Mouse (Mus musculus): ENCODE data around the gene Olfr1015. TPM values are rescaled to one million over a fixed set of nuclear protein-coding genes. Genes with fewer than 3 reads are reported as not detected.

Olfr1015 gene
- not detected in 2 replicates for polyA plus RNA-seq (2015; fragmentation: Nextera tagmentation; extraction: Ambion mirVana)

DNA sequence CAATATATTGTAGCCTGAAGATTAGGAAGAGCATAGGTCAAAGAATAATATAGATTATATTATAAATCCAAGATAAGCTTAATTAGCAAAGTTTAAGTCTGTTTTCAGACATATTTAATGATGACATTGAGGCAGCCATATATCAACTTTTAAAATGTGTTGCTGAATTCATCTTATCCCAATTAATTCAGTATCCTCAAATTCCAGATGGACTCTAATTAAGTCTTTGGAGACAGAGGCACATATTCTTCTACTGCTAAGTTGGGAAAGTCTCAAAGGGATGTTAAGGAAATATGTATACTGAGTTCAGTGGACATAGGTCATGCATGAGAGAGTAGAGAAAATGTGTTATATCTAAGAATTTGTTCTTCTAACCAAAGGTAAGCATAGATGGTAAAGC is at the start of gene Olfr1015:
TSS of gene Olfr1015 (plus strand) at position 301 of the 400 bp plus-strand sequence.
- no peak within 1 kb of the TSS for H3K27ac ChIP-seq (replicated peaks)
- H3K9me3 ChIP-seq = no peaks in the 10 kb centered on the region
- H3K9ac ChIP-seq (replicated peaks) = no peak within 1 kb of the TSS
- H3K27me3 ChIP-seq = no peaks in the 10 kb centered on the region
- no peak within 1 kb of the TSS for H3K4me2 ChIP-seq (replicated peaks)
- no peaks in the 10 kb centered on the region for H3K4me1 ChIP-seq
- H3K4me3 ChIP-seq = no peak within 1 kb of the TSS
- no peaks in the 10 kb centered on the region for H3K36me3 ChIP-seq
- no peak for ATAC-seq (replicated peaks)

DNA sequence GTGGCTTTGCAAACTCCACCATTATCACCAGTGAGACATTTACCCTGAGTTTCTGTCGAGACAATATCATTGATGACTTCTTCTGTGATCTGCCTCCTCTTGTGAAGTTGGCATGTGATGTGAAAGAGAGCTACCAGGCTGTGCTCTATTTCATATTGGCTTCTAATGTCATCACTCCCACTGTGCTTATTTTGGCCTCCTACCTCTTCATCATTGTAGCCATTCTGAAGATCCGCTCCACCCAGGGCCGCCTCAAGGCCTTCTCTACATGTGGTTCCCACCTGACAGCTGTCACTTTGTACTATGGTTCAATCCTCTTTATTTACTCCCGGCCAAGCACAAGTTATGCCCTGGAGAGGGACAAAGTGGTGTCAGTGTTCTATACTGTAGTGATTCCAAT is 28.0 kb upstream of the Olfr1015 start:
- Histone ChIP-seq H3K27ac (replicated peaks) (no peak overlapping the region), H3K27me3 (no peaks in the 10 kb centered on the region), H3K9me3 (no peaks in the 10 kb centered on the region), H3K9ac (replicated peaks) (no peak overlapping the region), H3K4me3 (no peak overlapping the region), H3K4me1 (no peaks in the 10 kb centered on the region), H3K36me3 (no peaks in the 10 kb centered on the region), H3K4me2 (replicated peaks) (no peak overlapping the region)
- ATAC-seq (replicated peaks) = no peak
- WGBS = 82% methylated on average over 4 of the region's 4 CpGs

DNA sequence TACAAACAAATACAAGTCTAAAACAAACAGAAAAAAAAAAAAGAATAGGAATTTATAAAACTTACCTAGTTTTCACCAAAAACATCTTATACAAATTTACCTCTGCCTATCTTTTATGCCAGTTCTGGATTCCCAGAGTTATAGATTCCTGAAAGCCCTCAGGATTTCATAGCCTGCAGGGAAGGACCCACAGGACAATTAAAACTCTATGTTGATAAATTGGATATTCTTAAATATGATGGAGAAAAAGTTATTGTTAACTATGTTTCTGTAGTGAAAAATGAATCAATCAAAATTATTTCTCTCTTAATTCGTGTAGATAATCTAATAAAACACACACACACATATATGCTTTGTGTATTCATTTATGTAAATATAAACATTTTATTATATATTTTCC is 19.2 kb upstream of the Olfr1015 start, which contains the start of gene Olfr1012:
TSS of gene Olfr1012 (minus strand) at position 101 of the 400 bp plus-strand sequence.
- no peak within 1 kb of the TSS for H3K4me3 ChIP-seq
- H3K4me1 ChIP-seq = no peaks in the 10 kb centered on the region
- H3K9ac ChIP-seq (replicated peaks) = no peak within 1 kb of the TSS
- no peak within 1 kb of the TSS for H3K27ac ChIP-seq (replicated peaks)
- no peak within 1 kb of the TSS for H3K4me2 ChIP-seq (replicated peaks)
- 71% methylated on average over 1 of the region's 1 CpGs for WGBS
- ATAC-seq (replicated peaks) = no peak
- H3K9me3 ChIP-seq = no peaks in the 10 kb centered on the region
- no peaks in the 10 kb centered on the region for H3K27me3 ChIP-seq
- no peaks in the 10 kb centered on the region for H3K36me3 ChIP-seq

DNA sequence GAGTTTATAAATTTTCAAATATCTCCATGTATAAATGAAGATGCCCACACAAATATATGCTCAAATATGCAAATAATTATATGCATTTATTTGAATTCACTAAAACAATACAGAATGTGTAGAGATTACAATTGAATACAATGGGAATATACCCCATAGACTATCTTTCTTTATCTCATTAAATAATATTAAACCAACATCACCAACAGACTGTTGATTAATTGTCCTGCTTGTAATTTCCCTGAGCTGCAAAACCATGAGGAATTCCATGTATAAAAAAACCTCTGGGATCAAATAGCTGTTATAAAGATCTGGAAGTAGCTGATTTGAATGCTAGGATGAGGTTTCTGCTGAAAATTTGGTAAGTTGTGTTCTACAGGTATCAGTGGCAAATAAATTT is 15.0 kb upstream of the Olfr1015 start, which contains the start of gene Olfr1013:
TSS of gene Olfr1013 (plus strand) at position 301 of the 400 bp plus-strand sequence.
- Histone ChIP-seq H3K4me1 (no peaks in the 10 kb centered on the region), H3K9me3 (no peaks in the 10 kb centered on the region), H3K27me3 (no peaks in the 10 kb centered on the region), H3K9ac (replicated peaks) (no peak within 1 kb of the TSS), H3K4me2 (replicated peaks) (no peak within 1 kb of the TSS), H3K27ac (replicated peaks) (no peak within 1 kb of the TSS), H3K4me3 (no peak within 1 kb of the TSS), H3K36me3 (no peaks in the 10 kb centered on the region)
- no peak for ATAC-seq (replicated peaks)

DNA sequence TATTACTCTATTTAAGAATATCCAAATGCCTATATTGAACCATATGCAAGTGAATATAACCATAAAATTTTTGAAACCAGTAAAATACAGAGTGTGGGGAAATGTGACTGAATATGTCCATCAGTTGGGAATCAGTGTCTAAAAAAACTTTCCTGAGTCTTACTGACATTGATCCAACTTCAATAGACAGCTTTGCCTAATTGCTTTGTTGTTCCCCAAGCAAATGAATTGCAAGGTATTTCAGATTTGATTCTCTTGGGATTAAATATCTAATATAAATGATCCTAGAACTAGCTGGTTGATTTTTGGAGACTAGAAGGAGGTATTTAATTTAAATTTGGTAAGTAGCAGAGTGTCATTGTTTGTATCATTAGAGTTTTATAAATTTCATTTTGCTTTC is 9.4 kb upstream of the Olfr1015 start, which contains the start of gene Olfr1014:
TSS of gene Olfr1014 (plus strand) at position 301 of the 400 bp plus-strand sequence.
- Histone ChIP-seq H3K9me3 (no peaks in the 10 kb centered on the region), H3K9ac (replicated peaks) (no peak within 1 kb of the TSS), H3K27ac (replicated peaks) (no peak within 1 kb of the TSS), H3K4me1 (no peaks in the 10 kb centered on the region), H3K36me3 (no peaks in the 10 kb centered on the region), H3K4me2 (replicated peaks) (no peak within 1 kb of the TSS), H3K4me3 (no peak within 1 kb of the TSS), H3K27me3 (no peaks in the 10 kb centered on the region)
- no peak for ATAC-seq (replicated peaks)

DNA sequence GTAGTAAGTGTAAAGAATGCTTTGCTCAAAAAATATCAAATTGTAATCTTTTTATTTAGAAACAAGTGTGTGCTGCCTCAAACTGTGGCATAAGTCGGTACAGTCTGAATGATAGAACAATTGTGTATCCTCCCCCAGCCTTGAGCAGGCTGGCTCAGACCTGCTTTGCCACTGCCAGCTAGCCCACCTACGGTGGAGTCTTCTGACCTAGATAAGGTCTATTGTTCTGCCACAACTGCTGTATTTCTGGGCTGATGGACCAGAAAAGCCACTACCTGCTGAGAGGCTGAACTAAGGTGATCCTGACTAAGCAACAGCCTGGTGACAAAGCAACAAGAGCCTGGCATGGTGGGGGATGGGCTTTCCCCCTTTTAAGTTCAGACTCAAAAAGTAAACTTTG is 10.5 kb downstream of the Olfr1015 start:
- 11% methylated on average over 2 of the region's 2 CpGs for WGBS
- no peak overlapping the region for H3K27ac ChIP-seq (replicated peaks)
- no peak for ATAC-seq (replicated peaks)
- no peaks in the 10 kb centered on the region for H3K27me3 ChIP-seq
- no peak overlapping the region for H3K4me2 ChIP-seq (replicated peaks)
- no peak overlapping the region for H3K9ac ChIP-seq (replicated peaks)
- H3K4me1 ChIP-seq = no peaks in the 10 kb centered on the region
- H3K36me3 ChIP-seq = no peaks in the 10 kb centered on the region
- H3K4me3 ChIP-seq = no peak overlapping the region
- H3K9me3 ChIP-seq = no peaks in the 10 kb centered on the region

DNA sequence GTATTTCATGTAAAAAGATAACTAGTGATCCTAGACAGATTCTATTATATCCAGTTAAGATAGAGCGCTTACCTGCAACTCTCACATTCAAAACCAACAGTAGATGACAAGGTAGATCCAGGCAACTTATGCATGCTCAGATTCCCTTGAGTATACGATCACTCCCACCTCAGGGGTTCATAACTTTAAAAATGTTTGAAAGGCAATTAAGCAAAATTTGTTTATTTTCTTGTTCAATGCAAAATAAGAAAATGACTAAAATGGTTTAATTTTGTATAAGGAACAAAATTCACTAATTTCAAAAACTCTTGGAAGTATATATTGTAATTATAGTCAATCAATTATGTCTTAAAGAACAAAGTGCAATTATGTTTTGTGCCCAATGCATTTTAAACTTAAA is 20.6 kb downstream of the Olfr1015 start, which contains the start of gene Olfr1016:
TSS of gene Olfr1016 (minus strand) at position 101 of the 400 bp plus-strand sequence.
- no peak for ATAC-seq (replicated peaks)
- H3K9me3 ChIP-seq = no peaks in the 10 kb centered on the region
- no peaks in the 10 kb centered on the region for H3K36me3 ChIP-seq
- no peaks in the 10 kb centered on the region for H3K27me3 ChIP-seq
- 93% methylated on average over 2 of the region's 2 CpGs for WGBS
- no peak within 1 kb of the TSS for H3K9ac ChIP-seq (replicated peaks)
- H3K4me1 ChIP-seq = no peaks in the 10 kb centered on the region
- no peak within 1 kb of the TSS for H3K27ac ChIP-seq (replicated peaks)
- H3K4me2 ChIP-seq (replicated peaks) = no peak within 1 kb of the TSS
- H3K4me3 ChIP-seq = no peak within 1 kb of the TSS

DNA sequence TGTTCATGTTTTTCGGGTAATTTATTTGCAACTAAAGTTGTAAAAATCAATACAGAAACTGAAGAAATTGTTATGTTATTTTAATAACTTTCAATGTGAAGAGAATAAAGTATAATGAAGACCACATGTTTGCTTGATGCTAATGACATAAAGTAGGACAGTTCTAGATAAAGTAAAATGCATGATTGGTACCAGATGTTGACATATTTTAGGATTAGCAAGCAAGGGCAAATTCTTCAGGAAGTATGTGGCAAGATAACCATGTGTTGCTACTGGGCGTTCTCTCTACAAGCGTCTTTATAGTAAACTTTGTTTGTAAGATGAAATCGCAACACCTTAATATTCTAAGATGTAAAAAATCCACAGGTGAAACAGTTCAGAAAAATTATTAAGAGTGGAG is 22.7 kb downstream of the Olfr1015 start:
- no peak overlapping the region for H3K4me3 ChIP-seq
- WGBS = 95% methylated on average over 4 of the region's 4 CpGs
- no peak overlapping the region for H3K4me2 ChIP-seq (replicated peaks)
- no peak for ATAC-seq (replicated peaks)
- no peaks in the 10 kb centered on the region for H3K9me3 ChIP-seq
- no peak overlapping the region for H3K9ac ChIP-seq (replicated peaks)
- no peaks in the 10 kb centered on the region for H3K36me3 ChIP-seq
- H3K4me1 ChIP-seq = no peaks in the 10 kb centered on the region
- no peak overlapping the region for H3K27ac ChIP-seq (replicated peaks)
- H3K27me3 ChIP-seq = no peaks in the 10 kb centered on the region

DNA sequence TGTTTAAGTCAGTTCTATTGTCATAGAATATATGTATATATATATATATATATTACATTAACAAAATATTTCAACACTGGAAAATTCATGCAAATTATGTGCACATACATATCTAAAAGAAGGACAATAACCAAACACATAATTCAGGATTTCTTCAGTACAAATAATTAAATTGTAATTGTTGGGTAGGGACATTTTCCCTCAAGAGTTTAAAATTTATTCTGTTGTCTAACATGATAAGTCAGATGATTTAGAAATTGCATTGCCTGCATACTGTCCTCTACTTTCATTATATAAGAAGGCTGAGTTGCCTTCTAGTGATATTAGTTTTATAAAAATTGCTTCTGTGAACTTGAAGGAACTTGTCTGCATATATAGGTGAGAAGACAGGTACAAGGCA is 36.4 kb downstream of the Olfr1015 start, which contains the start of gene Olfr1018:
TSS of gene Olfr1018 (plus strand) at position 301 of the 400 bp plus-strand sequence.
- H3K27ac ChIP-seq (replicated peaks) = no peak within 1 kb of the TSS
- H3K4me3 ChIP-seq = no peak within 1 kb of the TSS
- ATAC-seq (replicated peaks) = no peak
- H3K9ac ChIP-seq (replicated peaks) = no peak within 1 kb of the TSS
- H3K27me3 ChIP-seq = no peaks in the 10 kb centered on the region
- no peaks in the 10 kb centered on the region for H3K4me1 ChIP-seq
- H3K36me3 ChIP-seq = no peaks in the 10 kb centered on the region
- H3K9me3 ChIP-seq = no peaks in the 10 kb centered on the region
- no peak within 1 kb of the TSS for H3K4me2 ChIP-seq (replicated peaks)

Other genes with a start within 250 kb of the Olfr1015 start
- not detected in 2 replicates for gene Olfr996, start 202.8 kb upstream of the Olfr1015 start, polyA plus RNA-seq (2015; fragmentation: Nextera tagmentation; extraction: Ambion mirVana)
- gene Olfr998, start 193.1 kb upstream of the Olfr1015 start, polyA plus RNA-seq (2015; fragmentation: Nextera tagmentation; extraction: Ambion mirVana) = not detected in 2 replicates
- not detected in 2 replicates for gene Olfr1000, start 170.1 kb upstream of the Olfr1015 start, polyA plus RNA-seq (2015; fragmentation: Nextera tagmentation; extraction: Ambion mirVana)
- gene Olfr1002, start 131.3 kb upstream of the Olfr1015 start, polyA plus RNA-seq (2015; fragmentation: Nextera tagmentation; extraction: Ambion mirVana) = not detected in 2 replicates
- gene Olfr154, start 117.6 kb upstream of the Olfr1015 start, polyA plus RNA-seq (2015; fragmentation: Nextera tagmentation; extraction: Ambion mirVana) = not detected in 2 replicates
- gene Olfr1006, start 103.2 kb upstream of the Olfr1015 start, polyA plus RNA-seq (2015; fragmentation: Nextera tagmentation; extraction: Ambion mirVana) = not detected in 2 replicates
- not detected in 2 replicates for gene Olfr1008, start 92.6 kb upstream of the Olfr1015 start, polyA plus RNA-seq (2015; fragmentation: Nextera tagmentation; extraction: Ambion mirVana)
- gene Olfr1009, start 66.6 kb upstream of the Olfr1015 start, polyA plus RNA-seq (2015; fragmentation: Nextera tagmentation; extraction: Ambion mirVana) = not detected in 2 replicates
- gene Olfr1012, start 19.3 kb upstream of the Olfr1015 start, polyA plus RNA-seq (2015; fragmentation: Nextera tagmentation; extraction: Ambion mirVana) = not detected in 2 replicates
- not detected in 2 replicates for gene Olfr1013, start 14.9 kb upstream of the Olfr1015 start, polyA plus RNA-seq (2015; fragmentation: Nextera tagmentation; extraction: Ambion mirVana)
- gene Olfr1014, start 9.3 kb upstream of the Olfr1015 start, polyA plus RNA-seq (2015; fragmentation: Nextera tagmentation; extraction: Ambion mirVana) = not detected in 2 replicates
- not detected in 2 replicates for gene Olfr1016, start 20.5 kb downstream of the Olfr1015 start, polyA plus RNA-seq (2015; fragmentation: Nextera tagmentation; extraction: Ambion mirVana)
- not detected in 2 replicates for gene Olfr1018, start 36.5 kb downstream of the Olfr1015 start, polyA plus RNA-seq (2015; fragmentation: Nextera tagmentation; extraction: Ambion mirVana)
- not detected in 2 replicates for gene Olfr1019, start 63.5 kb downstream of the Olfr1015 start, polyA plus RNA-seq (2015; fragmentation: Nextera tagmentation; extraction: Ambion mirVana)
- not detected in 2 replicates for gene Olfr1020, start 65.0 kb downstream of the Olfr1015 start, polyA plus RNA-seq (2015; fragmentation: Nextera tagmentation; extraction: Ambion mirVana)
- gene Olfr1022, start 86.6 kb downstream of the Olfr1015 start, polyA plus RNA-seq (2015; fragmentation: Nextera tagmentation; extraction: Ambion mirVana) = not detected in 2 replicates
- not detected in 2 replicates for gene Olfr1023, start 103.6 kb downstream of the Olfr1015 start, polyA plus RNA-seq (2015; fragmentation: Nextera tagmentation; extraction: Ambion mirVana)
- gene Olfr1024, start 123.0 kb downstream of the Olfr1015 start, polyA plus RNA-seq (2015; fragmentation: Nextera tagmentation; extraction: Ambion mirVana) = not detected in 2 replicates
- not detected in 2 replicates for gene Olfr1025-ps1, start 133.2 kb downstream of the Olfr1015 start, polyA plus RNA-seq (2015; fragmentation: Nextera tagmentation; extraction: Ambion mirVana)
- not detected in 2 replicates for gene Olfr1026, start 139.5 kb downstream of the Olfr1015 start, polyA plus RNA-seq (2015; fragmentation: Nextera tagmentation; extraction: Ambion mirVana)
- not detected in 2 replicates for gene Olfr1028, start 168.4 kb downstream of the Olfr1015 start, polyA plus RNA-seq (2015; fragmentation: Nextera tagmentation; extraction: Ambion mirVana)
- gene Olfr1029, start 191.9 kb downstream of the Olfr1015 start, polyA plus RNA-seq (2015; fragmentation: Nextera tagmentation; extraction: Ambion mirVana) = not detected in 2 replicates
- not detected in 2 replicates for gene Olfr1030, start 197.3 kb downstream of the Olfr1015 start, polyA plus RNA-seq (2015; fragmentation: Nextera tagmentation; extraction: Ambion mirVana)
- gene Olfr1031, start 208.3 kb downstream of the Olfr1015 start, polyA plus RNA-seq (2015; fragmentation: Nextera tagmentation; extraction: Ambion mirVana) = not detected in 2 replicates
- gene Olfr1032, start 223.5 kb downstream of the Olfr1015 start, polyA plus RNA-seq (2015; fragmentation: Nextera tagmentation; extraction: Ambion mirVana) = not detected in 2 replicates
- not detected in 2 replicates for gene Olfr1033, start 238.6 kb downstream of the Olfr1015 start, polyA plus RNA-seq (2015; fragmentation: Nextera tagmentation; extraction: Ambion mirVana)